Mouse (Mus musculus) neural tube, embryonic 11.5 days (tissue): ENCODE measurements around the gene Cadps2. TPM values are rescaled to one million over a fixed set of nuclear protein-coding genes. Genes with fewer than 3 reads are reported as not detected.

Experiments
- ATAC-seq: fragments of 200-750 bp; cut with Nextera tagmentation; 2 replicates; pipeline ENCODE4 v1.8.0; 2017; ENCODE audit warnings: moderate number of reproducible peaks, mild to moderate bottlenecking, moderate TSS enrichment, moderate library complexity; ENCODE audit not compliant: insufficient read depth, low FRiP score, low TSS enrichment
- DNase-seq: peaks from one replicate; pipeline ENCODE4 v3.0.0-alpha.2; 2015; ENCODE audit warnings: low spot score
- H3K27ac ChIP-seq: fragments of 300-500 bp; sonication (generic); 2 replicates; pipeline ENCODE4 v1.5.1; 2014; ENCODE audit warnings: low read depth, mild to moderate bottlenecking, low read length
- H3K27me3 ChIP-seq: fragments of 300-500 bp; sonication (generic); 2 replicates; pipeline ENCODE4 v1.6.1; 2014; ENCODE audit warnings: mild to moderate bottlenecking, low read length, mixed read lengths; ENCODE audit not compliant: control insufficient read depth, insufficient read depth
- H3K36me3 ChIP-seq: fragments of 300-500 bp; sonication (generic); 2 replicates; pipeline ENCODE4 v1.6.1; 2014; ENCODE audit warnings: mild to moderate bottlenecking, low read length, moderate library complexity, mixed read lengths; ENCODE audit not compliant: control insufficient read depth, insufficient read depth
- H3K4me1 ChIP-seq: fragments of 300-500 bp; sonication (generic); 2 replicates; pipeline ENCODE4 v1.6.1; 2014; ENCODE audit warnings: low read length, mixed read lengths; ENCODE audit not compliant: control insufficient read depth, insufficient read depth
- H3K4me2 ChIP-seq: fragments of 300-500 bp; sonication (generic); 2 replicates; pipeline ENCODE4 v1.6.1; 2014; ENCODE audit warnings: low read depth, mild to moderate bottlenecking, moderate library complexity
- H3K4me3 ChIP-seq: fragments of 300-500 bp; sonication (generic); 2 replicates; pipeline ENCODE4 v1.5.1; 2014; ENCODE audit warnings: low read depth, low read length
- H3K9ac ChIP-seq: fragments of 300-500 bp; sonication (generic); 2 replicates; pipeline ENCODE4 v1.6.1; 2014; ENCODE audit warnings: mild to moderate bottlenecking, low read length
- H3K9me3 ChIP-seq: fragments of 300-500 bp; sonication (generic); 2 replicates; pipeline ENCODE4 v1.6.1; 2016; ENCODE audit warnings: low read length; ENCODE audit not compliant: control insufficient read depth
- WGBS: fragments of 180-500 bp; shearing (Covaris S2); extraction: QIAGEN DNeasy Blood & Tissue Kit; methylation state at CpG from one replicate; pipeline ENCODE4 v1.1.7; 2014; 5-methylcytosine and 5-hydroxymethylcytosine counted together
- polyA plus RNA-seq: library from polyadenylated mRNA; unstranded; fragments of >200 nt; fragmentation: Nextera tagmentation; extraction: Ambion mirVana; gene quantifications from 2 replicates; pipeline ENCODE4 v1.2.1, GENCODE M21; 2014

The Cadps2 gene
- polyA plus RNA-seq, 1 experiment from 2014 or later = 3.1 TPM

DNA sequence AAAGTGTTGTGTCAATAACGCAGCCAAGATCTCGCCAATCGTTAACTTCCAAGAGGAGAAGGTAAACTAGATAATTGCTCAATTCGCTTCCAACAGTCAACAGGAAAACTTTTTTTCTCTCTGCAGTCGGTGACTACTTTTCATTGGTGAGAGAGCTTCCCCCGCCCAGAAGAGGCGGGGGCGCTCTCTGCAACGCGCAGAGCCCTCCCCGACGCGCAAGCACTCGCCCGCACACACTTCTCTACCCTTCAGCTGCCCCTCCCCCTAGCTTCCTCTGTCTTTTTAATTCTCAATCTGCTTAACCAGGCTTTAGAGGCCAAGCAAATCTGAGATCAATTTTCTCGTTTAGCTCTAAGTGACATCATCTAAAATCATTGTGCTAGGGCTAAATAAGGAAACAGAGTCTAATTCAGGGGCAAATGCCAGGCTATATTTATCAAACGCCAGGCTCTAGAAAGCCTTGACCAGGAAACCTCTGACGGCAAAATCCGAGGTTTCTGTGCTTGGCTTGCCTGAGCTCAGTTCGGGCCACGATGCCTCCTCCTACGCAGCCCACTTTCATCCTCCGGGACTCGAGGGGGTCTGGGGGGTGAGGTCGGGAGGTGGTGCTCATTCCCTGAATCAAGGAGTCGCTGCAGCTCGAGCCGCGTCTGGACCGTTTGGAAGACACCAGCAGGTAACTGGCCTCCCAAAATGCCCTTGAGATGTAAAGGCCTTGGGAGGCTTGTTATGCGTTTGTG lies 590.7 kb downstream of the Cadps2 start, which contains the start of gene Fezf1:
Gene Fezf1 (minus strand): TSS at position 50 of the 740 bp plus-strand sequence.
- WGBS = 0% methylated on average over 31 of the region's 31 CpGs
- 0 out of 2 replicates have a peak, but pooled peaks cover 4% of the 10 kb centered on the region for H3K4me1 ChIP-seq
- no peak for ATAC-seq
- peak within 1 kb of the TSS; percentile 29 for H3K4me3 ChIP-seq
- no peaks in the 10 kb centered on the region for H3K36me3 ChIP-seq
- peak within 1 kb of the TSS; percentile 55 for H3K4me2 ChIP-seq
- peaks cover 90% of the 10 kb centered on the region for H3K27me3 ChIP-seq
- DNase-seq = no peak
- no peak within 1 kb of the TSS for H3K9ac ChIP-seq
- no peaks in the 10 kb centered on the region for H3K9me3 ChIP-seq
- H3K27ac ChIP-seq = no peak within 1 kb of the TSS

DNA sequence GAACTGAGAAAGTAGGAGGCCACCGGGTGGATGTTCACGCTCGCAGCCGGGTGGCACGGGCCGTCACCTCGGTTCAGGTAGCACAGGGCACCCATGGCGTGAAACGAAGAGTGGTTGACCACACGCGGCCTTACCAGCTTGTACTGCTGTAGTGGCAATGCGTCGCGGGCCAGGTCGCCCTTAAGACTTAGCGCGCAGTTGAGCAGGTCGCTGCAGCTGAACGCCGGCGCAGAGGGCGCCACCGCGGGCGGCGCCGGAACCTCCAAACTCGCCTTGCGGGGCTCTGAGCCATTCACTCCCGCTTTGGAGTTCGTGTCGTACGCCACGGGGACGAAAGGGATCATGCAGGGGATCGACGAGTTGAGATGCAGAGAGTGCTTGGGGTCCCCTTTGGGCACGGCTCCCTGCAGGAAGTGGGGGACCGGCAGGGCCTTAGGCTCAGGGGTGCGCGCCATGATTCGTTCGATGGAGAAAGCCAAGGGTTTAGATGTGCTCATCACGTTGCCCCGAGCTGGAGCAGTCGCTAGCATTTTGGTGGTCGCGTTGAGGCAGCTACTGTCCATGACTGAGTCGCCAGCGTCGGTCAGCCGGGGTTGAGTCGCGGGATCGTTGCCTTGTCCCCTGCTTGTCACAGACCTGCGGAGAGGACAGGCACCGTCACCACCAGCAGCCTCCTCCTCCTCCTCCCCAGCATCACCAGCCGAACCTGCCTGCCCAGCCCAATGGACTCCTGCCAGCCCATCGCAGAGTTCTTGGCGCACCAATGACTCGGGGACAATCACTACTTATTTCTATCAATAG lies 591.5 kb downstream of the Cadps2 start:
- Histone ChIP-seq H3K9ac (no peak overlapping the region), H3K36me3 (no peaks in the 10 kb centered on the region), H3K9me3 (no peaks in the 10 kb centered on the region), H3K4me3 (peak overlapping the region; percentile 21), H3K27me3 (peaks cover 89% of the 10 kb centered on the region), H3K4me1 (0 out of 2 replicates have a peak, but pooled peaks cover 4% of the 10 kb centered on the region), H3K27ac (no peak overlapping the region), H3K4me2 (peak overlapping the region; percentile 27)
- under 1% methylated on average over 61 of the region's 61 CpGs for WGBS
- DNase-seq (peak; percentile 60), ATAC-seq (0 out of 2 replicates have a peak, but pooled peaks have one; percentile 14)

DNA sequence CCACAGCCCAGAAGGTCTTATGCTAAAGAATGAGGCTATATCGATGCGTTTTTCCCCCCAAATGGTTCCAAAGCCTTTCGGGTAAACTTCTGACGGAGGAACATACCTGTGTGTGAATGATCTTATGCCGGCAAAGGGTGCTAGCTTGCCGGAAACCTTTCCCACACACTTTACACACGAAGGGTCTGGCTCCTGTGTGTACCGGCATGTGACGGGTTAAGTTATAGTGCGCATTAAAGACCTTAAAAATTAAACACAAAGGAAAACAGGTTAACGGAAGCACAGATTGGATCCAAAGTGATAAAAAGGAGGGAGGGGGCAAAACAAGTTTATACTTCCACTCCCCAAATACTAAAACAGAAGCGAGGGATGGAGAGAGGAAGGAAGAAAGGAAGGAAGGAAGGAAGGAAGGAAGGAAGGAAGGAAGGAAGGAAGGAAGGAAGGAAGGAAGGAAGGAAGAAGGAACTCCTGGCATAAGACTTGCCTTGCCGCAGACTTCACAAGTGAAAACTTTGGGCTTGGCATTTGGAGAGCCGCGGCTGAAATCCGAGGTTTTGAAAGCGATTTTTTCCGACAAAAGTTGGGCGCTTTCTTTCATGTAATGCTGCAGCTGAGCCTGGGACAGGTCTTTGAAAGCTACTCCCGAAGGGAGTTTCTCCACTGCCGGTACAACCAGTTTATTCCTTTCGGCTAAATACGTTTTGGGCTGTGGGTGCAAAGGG lies 592.3 kb downstream of the Cadps2 start:
- Histone ChIP-seq H3K27ac (no peak overlapping the region), H3K4me1 (0 out of 2 replicates have a peak, but pooled peaks cover 4% of the 10 kb centered on the region), H3K27me3 (peaks cover 88% of the 10 kb centered on the region), H3K36me3 (no peaks in the 10 kb centered on the region), H3K4me3 (no peak overlapping the region), H3K9me3 (no peaks in the 10 kb centered on the region), H3K4me2 (peak overlapping the region; percentile 27; the same call in 1 of the 2 replicates), H3K9ac (no peak overlapping the region)
- 0% methylated on average over 23 of the region's 23 CpGs for WGBS
- peak; percentile 51 for DNase-seq
- no peak for ATAC-seq

DNA sequence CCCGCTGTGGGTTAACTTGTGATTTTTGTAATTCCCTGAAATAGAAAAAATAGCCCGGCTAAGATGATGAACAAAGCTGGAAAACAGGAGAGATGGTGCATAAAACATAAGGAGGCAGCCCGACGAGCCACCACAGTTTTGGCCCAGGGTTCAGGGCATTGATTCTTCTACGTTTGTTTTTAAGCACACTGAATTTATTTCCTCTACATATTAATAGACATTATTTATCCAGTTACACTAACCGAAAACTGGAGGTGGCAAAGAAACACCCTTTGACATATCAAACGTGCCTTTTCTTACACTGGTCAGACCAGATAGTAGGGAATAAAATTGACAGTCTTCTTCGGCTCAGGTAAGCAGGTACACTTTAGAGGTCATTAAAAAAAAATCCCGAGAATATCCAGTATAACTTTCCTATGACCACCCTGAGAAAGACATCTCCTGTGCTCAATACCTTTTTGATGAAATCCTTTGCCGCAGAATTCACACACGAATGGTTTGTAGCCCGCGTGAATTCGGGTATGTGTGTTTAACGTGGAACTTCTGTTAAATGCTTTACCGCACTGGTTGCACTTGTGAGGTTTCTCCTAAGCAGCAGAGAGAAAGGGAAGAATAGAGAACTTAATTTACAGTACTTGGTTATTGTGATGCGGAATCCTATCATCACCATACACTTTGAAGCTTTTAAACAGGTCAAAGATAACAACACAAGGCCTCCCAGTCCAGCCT lies 593.0 kb downstream of the Cadps2 start:
- Histone ChIP-seq H3K9me3 (no peaks in the 10 kb centered on the region), H3K4me2 (no peak overlapping the region), H3K9ac (no peak overlapping the region), H3K4me1 (0 out of 2 replicates have a peak, but pooled peaks cover 4% of the 10 kb centered on the region), H3K4me3 (no peak overlapping the region), H3K27me3 (peaks cover 87% of the 10 kb centered on the region), H3K36me3 (no peaks in the 10 kb centered on the region), H3K27ac (no peak overlapping the region)
- ATAC-seq (no peak), DNase-seq (no peak)
- 2% methylated on average over 17 of the region's 17 CpGs for WGBS

DNA sequence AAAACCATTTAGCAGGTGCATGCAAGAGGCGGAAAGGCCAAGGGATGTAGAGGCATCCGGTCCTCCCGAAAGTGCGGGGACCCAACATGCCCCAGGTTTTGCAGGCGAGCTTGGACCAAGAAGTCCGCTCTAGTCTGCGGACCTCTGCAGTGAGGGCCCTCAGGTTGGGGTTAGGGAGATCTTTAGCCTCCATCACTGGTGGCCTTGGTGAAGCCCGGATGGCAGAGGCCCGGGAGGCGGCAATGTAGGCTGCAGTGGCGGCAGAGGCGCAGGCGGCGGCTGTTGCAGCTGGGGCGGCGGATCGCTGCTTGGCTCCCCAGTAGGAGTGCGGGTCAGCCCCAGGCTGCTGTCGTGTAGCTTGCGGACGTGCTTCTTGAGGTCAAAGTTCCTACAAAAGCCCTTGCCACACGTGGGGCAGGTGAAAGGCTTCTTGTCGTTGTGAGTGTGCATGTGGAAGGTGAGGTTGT lies 593.6 kb downstream of the Cadps2 start:
- H3K4me2 ChIP-seq = no peak overlapping the region
- H3K27me3 ChIP-seq = peaks cover 85% of the 10 kb centered on the region
- no peaks in the 10 kb centered on the region for H3K36me3 ChIP-seq
- WGBS = under 1% methylated on average over 23 of the region's 23 CpGs
- peak; percentile 61 for DNase-seq
- H3K4me1 ChIP-seq = 0 out of 2 replicates have a peak, but pooled peaks cover 4% of the 10 kb centered on the region
- no peak for ATAC-seq
- no peak overlapping the region for H3K9ac ChIP-seq
- no peak overlapping the region for H3K4me3 ChIP-seq
- no peak overlapping the region for H3K27ac ChIP-seq
- H3K9me3 ChIP-seq = no peaks in the 10 kb centered on the region

DNA sequence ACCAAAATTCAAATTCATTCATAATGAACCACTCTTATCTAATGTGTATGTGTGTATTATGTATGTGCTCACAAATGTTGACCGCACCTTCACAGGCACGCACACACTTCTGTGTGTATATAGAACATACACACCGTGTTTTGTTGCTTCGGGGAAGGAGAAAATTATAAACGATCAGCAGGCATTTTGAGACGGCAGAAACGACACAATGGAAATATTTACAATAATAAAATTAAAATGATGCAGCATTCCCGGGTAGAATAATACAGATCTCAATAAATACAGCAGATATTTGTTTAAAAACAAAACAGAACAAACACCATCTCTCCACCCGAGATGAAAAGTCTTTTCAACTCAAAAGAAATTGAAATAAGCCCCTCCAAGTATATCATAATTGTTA lies 594.1 kb downstream of the Cadps2 start:
- no peak for ATAC-seq
- Histone ChIP-seq H3K4me2 (no peak overlapping the region), H3K36me3 (no peaks in the 10 kb centered on the region), H3K4me3 (no peak overlapping the region), H3K27me3 (peaks cover 80% of the 10 kb centered on the region), H3K9me3 (no peaks in the 10 kb centered on the region), H3K27ac (no peak overlapping the region), H3K4me1 (0 out of 2 replicates have a peak, but pooled peaks cover 4% of the 10 kb centered on the region), H3K9ac (no peak overlapping the region)
- 11% methylated on average over 9 of the region's 9 CpGs for WGBS
- no peak for DNase-seq

DNA sequence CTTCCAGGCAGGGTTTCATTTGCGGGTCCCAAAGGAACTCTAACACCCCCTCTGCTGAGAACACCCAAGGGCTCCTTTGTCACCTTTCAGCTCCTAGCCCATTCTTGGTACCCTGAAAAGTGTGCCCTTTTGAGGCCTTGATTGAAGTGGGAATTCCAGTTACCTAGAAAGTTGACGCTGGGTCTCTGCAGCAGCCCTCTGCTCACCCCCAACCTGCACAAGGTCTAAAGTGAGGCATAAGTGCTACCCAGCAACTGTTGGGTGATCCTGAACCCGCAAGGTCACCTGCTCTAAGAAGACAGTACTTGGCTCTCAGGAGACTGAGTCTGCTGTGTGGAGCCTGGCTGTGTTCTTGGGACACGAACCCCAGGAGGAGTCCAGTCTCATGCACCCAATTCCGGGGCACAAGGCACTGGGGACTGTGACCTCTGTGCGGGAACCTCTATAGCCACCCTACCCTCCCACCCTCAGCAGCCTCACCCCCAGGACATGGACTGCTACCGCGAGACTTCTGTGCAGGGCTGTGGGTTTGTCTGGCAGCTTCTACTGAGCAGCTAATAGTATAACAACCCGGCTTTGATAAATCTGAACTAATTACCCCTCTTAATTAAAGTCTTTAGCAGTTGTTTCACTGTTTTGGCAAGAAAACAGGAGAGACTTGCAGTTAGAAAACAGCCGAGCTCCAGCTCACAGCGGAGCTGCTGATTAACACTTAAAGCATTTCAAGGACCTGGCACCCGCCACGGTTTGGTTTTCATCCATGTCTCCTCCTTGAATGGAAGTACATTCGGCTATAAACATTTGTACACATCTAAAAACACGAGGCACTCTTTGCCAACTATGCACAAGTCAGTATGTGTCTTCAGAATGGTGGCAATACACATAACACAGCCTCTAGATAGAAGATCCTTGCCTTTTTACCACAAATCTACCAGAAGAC lies 595.1 kb downstream of the Cadps2 start:
- WGBS = 2% methylated on average over 15 of the region's 15 CpGs
- H3K9ac ChIP-seq = no peak overlapping the region
- peak; percentile 34 for DNase-seq

More for the DNA sequence above, 595.1 kb downstream of the Cadps2 start:
- ATAC-seq = no peak
- no peaks in the 10 kb centered on the region for H3K36me3 ChIP-seq
- H3K27me3 ChIP-seq = peaks cover 70% of the 10 kb centered on the region
- H3K4me1 ChIP-seq = 0 out of 2 replicates have a peak, but pooled peaks cover 4% of the 10 kb centered on the region
- no peak overlapping the region for H3K4me2 ChIP-seq
- H3K27ac ChIP-seq = no peak overlapping the region
- H3K9me3 ChIP-seq = no peaks in the 10 kb centered on the region
- no peak overlapping the region for H3K4me3 ChIP-seq
